20 mouse cellular contexts compared by ENCODE assay signal in genomic region chr7:136924610-136925260, GRCm38 (mm10). TPM values are rescaled to one million over a fixed set of nuclear protein-coding genes. Genes with fewer than 3 reads are reported as not detected.
DNase-seq lines count a peak whose midpoint lies in the region; ATAC-seq and TF ChIP-seq lines count a peak whose summit lies in the region.
"Had no signal": no experiment of that assay in that cellular context is flagged by ENCODE, and none has a peak within 500 bp of the region (broad histone marks: within the 10 kb centered on the region; RNA-seq: fewer than 3 reads in every experiment).

No protein-coding gene starts in this region.

- no peaks in the 10 kb centered on the region for H3K9me3 ChIP-seq in forebrain, embryonic 11.5 days (ENCODE audit: control insufficient read depth, low read length)
- no peaks in the 10 kb centered on the region for H3K9me3 ChIP-seq in forebrain, embryonic 10.5 days
- H3K9me3 ChIP-seq in heart, embryonic 16.5 days (replicated peaks; ENCODE audit: control insufficient read depth, low read length): peaks cover 4% of the 10 kb centered on the region; the same call in 1 of the 2 replicates
- peaks cover 5% of the 10 kb centered on the region; the same call in 1 of the 2 replicates for H3K9me3 ChIP-seq in lung, embryonic 16.5 days (ENCODE audit: control insufficient read depth, low read length)
- H3K9me3 ChIP-seq in liver, postnatal 0 days (ENCODE audit: low read length): no peaks in the 10 kb centered on the region
- H3K9me3 ChIP-seq: embryonic facial prominence, embryonic 15.5 days; forebrain, embryonic 12.5 days; hindbrain, embryonic 12.5 days had no signal

- intact Hi-C loops in heart, adult 2 months (cut with DNase I): no loop called here

- H3K36me3 ChIP-seq in forebrain, embryonic 11.5 days (ENCODE audit: control insufficient read depth, insufficient read depth, low read length): no peaks in the 10 kb centered on the region
- H3K36me3 ChIP-seq in forebrain, embryonic 10.5 days (replicated peaks): no peaks in the 10 kb centered on the region
- no peaks in the 10 kb centered on the region for H3K36me3 ChIP-seq in heart, embryonic 16.5 days (ENCODE audit: control insufficient read depth, insufficient read depth)
- no peaks in the 10 kb centered on the region for H3K36me3 ChIP-seq in heart, adult 2 months (ENCODE audit: control insufficient read depth, insufficient read depth, low read length)
- no peaks in the 10 kb centered on the region for H3K36me3 ChIP-seq in lung, embryonic 16.5 days (ENCODE audit: control insufficient read depth, insufficient read depth, low read length)
- no peaks in the 10 kb centered on the region for H3K36me3 ChIP-seq in liver, postnatal 0 days (replicated peaks; ENCODE audit: insufficient read depth, low read length)
- H3K36me3 ChIP-seq: embryonic facial prominence, embryonic 15.5 days; forebrain, embryonic 12.5 days; hindbrain, embryonic 12.5 days had no signal

- no peak overlapping the region for H3K9ac ChIP-seq in forebrain, embryonic 11.5 days (ENCODE audit: low read length)
- no peak overlapping the region for H3K9ac ChIP-seq in heart, embryonic 16.5 days (ENCODE audit: low read length)
- H3K9ac ChIP-seq in heart, adult 2 months (ENCODE audit: low read depth, low read length): no peak overlapping the region
- no peak overlapping the region for H3K9ac ChIP-seq in lung, embryonic 16.5 days (ENCODE audit: low read length)
- H3K9ac ChIP-seq in liver, postnatal 0 days (replicated peaks): no peak overlapping the region
- H3K9ac ChIP-seq: embryonic facial prominence, embryonic 15.5 days; forebrain, embryonic 12.5 days; hindbrain, embryonic 12.5 days; liver, embryonic 14.5 days had no signal

- no peak for ATAC-seq in forebrain, embryonic 11.5 days (replicated peaks; ENCODE audit: low FRiP score)
- peak; percentile 72 for ATAC-seq in heart, embryonic 16.5 days (replicated peaks; ENCODE audit: extremely low read depth, insufficient read depth, low FRiP score)
- ATAC-seq in lung, embryonic 16.5 days (ENCODE audit: low read depth): 0 out of 2 replicates have a peak, but pooled peaks have one; percentile 15
- ATAC-seq in liver, postnatal 0 days: peak; percentile 27; the same call in 1 of the 2 replicates
- ATAC-seq: inflammation-experienced regulatory T-cells, adult 6 months had no signal

- TF ChIP-seq CTCF in heart, adult 2 months (IDR thresholded peaks at IDR 0.05): no peak
- TF ChIP-seq CTCF in liver, postnatal 0 days (IDR thresholded peaks at IDR 0.05; ENCODE audit: low read depth): no peak

- TF ChIP-seq POLR2A in heart, adult 2 months (IDR thresholded peaks at IDR 0.05; ENCODE audit: insufficient read depth, low read depth, low read length): no peak

- no peaks in the 10 kb centered on the region for H3K4me1 ChIP-seq in forebrain, embryonic 11.5 days (replicated peaks; ENCODE audit: control insufficient read depth, insufficient read depth, low read length)
- H3K4me1 ChIP-seq in forebrain, embryonic 10.5 days: peaks cover 25% of the 10 kb centered on the region
- H3K4me1 ChIP-seq in heart, embryonic 16.5 days (ENCODE audit: control insufficient read depth, insufficient read depth, low read length): peaks cover 11% of the 10 kb centered on the region; the same call in 1 of the 2 replicates
- peaks cover 2% of the 10 kb centered on the region; the same call in 1 of the 2 replicates for H3K4me1 ChIP-seq in heart, adult 2 months (ENCODE audit: control insufficient read depth, insufficient read depth, low read length)
- H3K4me1 ChIP-seq in lung, embryonic 16.5 days (replicated peaks; ENCODE audit: control insufficient read depth, insufficient read depth, low read length): peaks cover 8% of the 10 kb centered on the region
- H3K4me1 ChIP-seq in liver, postnatal 0 days (ENCODE audit: insufficient read depth): no peaks in the 10 kb centered on the region

- DNase-seq in forebrain, embryonic 11.5 days (ENCODE audit: low spot score): peak; percentile 46
- no peak for DNase-seq in forebrain, embryonic 10.5 days (ENCODE audit: extremely low spot score, low spot score)
- DNase-seq in heart, adult 2 months: no peak
- no peak for DNase-seq in lung, postnatal 14 days
- DNase-seq in liver, postnatal 0 days: no peak
- DNase-seq: B cell, adult 2 months; cerebellum, adult 9-10 months; gastrocnemius, postnatal 10 days; left cerebral cortex, postnatal 4 days; thymus, postnatal 4 days had no signal

- no peaks in the 10 kb centered on the region for H3K79me2 ChIP-seq in heart, adult 2 months (replicated peaks; ENCODE audit: control insufficient read depth, insufficient read depth, low read length)

- no peak overlapping the region for H3K4me2 ChIP-seq in forebrain, embryonic 11.5 days (ENCODE audit: low read depth, low read length, severe bottlenecking)
- H3K4me2 ChIP-seq in heart, embryonic 16.5 days (ENCODE audit: low read depth, low read length): peak overlapping the region; percentile 52
- no peak overlapping the region for H3K4me2 ChIP-seq in lung, embryonic 16.5 days (ENCODE audit: low read depth, low read length)
- no peak overlapping the region for H3K4me2 ChIP-seq in liver, postnatal 0 days (ENCODE audit: low read depth, low read length)
- H3K4me2 ChIP-seq: embryonic facial prominence, embryonic 15.5 days; forebrain, embryonic 12.5 days; hindbrain, embryonic 12.5 days; midbrain, embryonic 11.5 days had no signal

- H3K27ac ChIP-seq in forebrain, embryonic 11.5 days (ENCODE audit: low read depth, low read length): no peak overlapping the region
- no peak overlapping the region for H3K27ac ChIP-seq in forebrain, embryonic 10.5 days
- H3K27ac ChIP-seq in heart, embryonic 16.5 days (ENCODE audit: low read length): peak overlapping the region; percentile 64; the same call in 1 of the 2 replicates
- H3K27ac ChIP-seq in heart, adult 2 months: no peak overlapping the region
- H3K27ac ChIP-seq in lung, embryonic 16.5 days (ENCODE audit: low read length): no peak overlapping the region
- no peak overlapping the region for H3K27ac ChIP-seq in liver, postnatal 0 days (ENCODE audit: low read depth)
- H3K27ac ChIP-seq: embryonic facial prominence, embryonic 15.5 days; forebrain, embryonic 12.5 days; hindbrain, embryonic 12.5 days; kidney, postnatal 0 days; layer of hippocampus, adult 2 months; liver, embryonic 14.5 days had no signal

- WGBS in forebrain, embryonic 11.5 days: 83% methylated on average over 18 of the region's 18 CpGs
- WGBS in forebrain, embryonic 10.5 days: 87% methylated on average over 18 of the region's 18 CpGs
- 28% methylated on average over 18 of the region's 18 CpGs for WGBS in heart, embryonic 16.5 days
- 59% methylated on average over 18 of the region's 18 CpGs for WGBS in heart, adult 2 months
- 32% methylated on average over 18 of the region's 18 CpGs for WGBS in lung, embryonic 16.5 days
- WGBS in liver, postnatal 0 days (ENCODE audit: insufficient replicate concordance): 66% methylated on average over 18 of the region's 18 CpGs

- no peak overlapping the region for H3K4me3 ChIP-seq in forebrain, embryonic 11.5 days (ENCODE audit: low read depth, low read length)
- no peak overlapping the region for H3K4me3 ChIP-seq in forebrain, embryonic 10.5 days
- peak overlapping the region; percentile 23 for H3K4me3 ChIP-seq in heart, embryonic 16.5 days (ENCODE audit: low read length)
- no peak overlapping the region for H3K4me3 ChIP-seq in heart, adult 2 months
- no peak overlapping the region for H3K4me3 ChIP-seq in lung, embryonic 16.5 days (ENCODE audit: low read length)
- H3K4me3 ChIP-seq in liver, postnatal 0 days (ENCODE audit: low read depth, low read length): no peak overlapping the region
- H3K4me3 ChIP-seq: embryonic facial prominence, embryonic 15.5 days; forebrain, embryonic 12.5 days; hindbrain, embryonic 12.5 days; layer of hippocampus, adult 2 months had no signal

- TF ChIP-seq EP300 in heart, adult 2 months (IDR thresholded peaks at IDR 0.05; ENCODE audit: insufficient read depth, low read depth, low read length): no peak
- no peak for TF ChIP-seq EP300 in liver, postnatal 0 days (IDR thresholded peaks at IDR 0.05; ENCODE audit: low read depth)

- no peaks in the 10 kb centered on the region for H3K27me3 ChIP-seq in forebrain, embryonic 11.5 days (ENCODE audit: control insufficient read depth, insufficient read depth, low read length)
- H3K27me3 ChIP-seq in forebrain, embryonic 10.5 days (ENCODE audit: poor library complexity, severe bottlenecking): peaks cover 1% of the 10 kb centered on the region; the same call in 1 of the 2 replicates
- no peaks in the 10 kb centered on the region; the same call in 1 of the 2 replicates for H3K27me3 ChIP-seq in heart, embryonic 16.5 days (ENCODE audit: control insufficient read depth, insufficient read depth, low read length)
- no peaks in the 10 kb centered on the region for H3K27me3 ChIP-seq in heart, adult 2 months (ENCODE audit: control insufficient read depth, insufficient read depth, low read length)
- H3K27me3 ChIP-seq in lung, embryonic 16.5 days (ENCODE audit: control insufficient read depth, insufficient read depth, low read depth, low read length): no peaks in the 10 kb centered on the region
- H3K27me3 ChIP-seq in liver, postnatal 0 days (ENCODE audit: insufficient read depth, low read length): no peaks in the 10 kb centered on the region
- H3K27me3 ChIP-seq: embryonic facial prominence, embryonic 15.5 days; forebrain, embryonic 12.5 days; hindbrain, embryonic 12.5 days had no signal

RNA-seq across cellular contexts. Expression of gene Mgmt, which starts 30.3 kb away (rescaled TPM):
- 3.4 and 4.0 TPM in 2 replicates for polyA plus RNA-seq in forebrain, embryonic 11.5 days (2014; fragmentation: Nextera tagmentation; extraction: Ambion mirVana)
- 4.1 and 4.6 TPM in 2 replicates for polyA plus RNA-seq in forebrain, embryonic 10.5 days (2016; fragmentation: Nextera tagmentation; extraction: Ambion mirVana)
- 7.7 TPM in 2 replicates for polyA plus RNA-seq in heart, embryonic 16.5 days (2015; fragmentation: Nextera tagmentation; extraction: Ambion mirVana)
- total RNA-seq in heart, adult 2 months (2021): 1 to 10 TPM; 3.6 to 3.7 TPM
- polyA plus RNA-seq in heart, adult 2 months (2012; rRNA removed): 3.7 and 3.8 TPM in 2 replicates
- polyA plus RNA-seq in lung, embryonic 16.5 days (2015; fragmentation: Nextera tagmentation; extraction: Ambion mirVana): 4.8 and 6.1 TPM in 2 replicates
- polyA plus RNA-seq in liver, postnatal 0 days (2015; fragmentation: Nextera tagmentation; extraction: Ambion mirVana): 2.6 and 3.0 TPM in 2 replicates
